In the genomic region with DNA sequence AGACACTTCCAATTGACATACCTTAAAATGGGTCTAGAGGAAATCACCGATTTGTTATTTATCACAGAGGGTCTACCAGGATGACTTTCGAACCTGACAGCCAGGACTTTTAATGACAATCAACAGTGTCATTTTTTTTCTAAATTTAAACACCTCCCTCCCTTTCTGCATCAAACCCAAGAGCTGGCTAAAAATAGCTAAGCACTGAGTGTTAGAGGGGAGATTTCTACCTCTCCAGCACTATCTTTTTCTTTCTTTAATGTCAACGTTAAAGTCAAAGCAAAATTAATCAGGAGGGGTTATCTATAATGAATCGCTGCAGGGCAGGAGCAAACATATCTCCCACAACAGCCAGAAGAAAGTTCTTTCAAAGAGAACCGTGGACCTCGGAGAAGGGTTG, we compare ENCODE assay signal across 21 mouse cellular contexts.
DNase-seq lines count a peak whose midpoint lies in the region; ATAC-seq and TF ChIP-seq lines count a peak whose summit lies in the region.
"Had no signal": no experiment of that assay in that cellular context is flagged by ENCODE, and none has a peak within 500 bp of the region (broad histone marks: within the 10 kb centered on the region; RNA-seq: fewer than 3 reads in every experiment).

No protein-coding gene starts in this region.

- H3K9ac ChIP-seq in heart, embryonic 11.5 days (ENCODE audit: low read depth, low read length), result no peak overlapping the region
- no peak overlapping the region for H3K9ac ChIP-seq in heart, embryonic 15.5 days
- H3K9ac ChIP-seq in kidney, embryonic 15.5 days, result no peak overlapping the region
- H3K9ac ChIP-seq: embryonic facial prominence, embryonic 15.5 days; hindbrain, embryonic 14.5 days had no signal

- 36% methylated on average over 6 of the region's 6 CpGs for WGBS in heart, embryonic 11.5 days (ENCODE audit: insufficient replicate concordance)
- WGBS in heart, embryonic 15.5 days, result 35% methylated on average over 6 of the region's 6 CpGs
- 69% methylated on average over 6 of the region's 6 CpGs for WGBS in spleen, adult 2 months
- WGBS in kidney, embryonic 15.5 days, result 83% methylated on average over 6 of the region's 6 CpGs

- H3K27me3 ChIP-seq in heart, embryonic 11.5 days (ENCODE audit: control insufficient read depth, insufficient read depth, low read length), result no peaks in the 10 kb centered on the region
- no peaks in the 10 kb centered on the region for H3K27me3 ChIP-seq in heart, embryonic 15.5 days
- H3K27me3 ChIP-seq in spleen, adult 2 months (ENCODE audit: control insufficient read depth, insufficient read depth, low read length), result no peaks in the 10 kb centered on the region
- no peaks in the 10 kb centered on the region for H3K27me3 ChIP-seq in kidney, embryonic 15.5 days
- H3K27me3 ChIP-seq: embryonic facial prominence, embryonic 15.5 days had no signal

- H3K4me1 ChIP-seq in heart, embryonic 11.5 days (ENCODE audit: control insufficient read depth, insufficient read depth, low read length), result 0 out of 2 replicates have a peak, but pooled peaks cover 2% of the 10 kb centered on the region
- peaks cover 6% of the 10 kb centered on the region; the same call in 1 of the 2 replicates for H3K4me1 ChIP-seq in heart, embryonic 15.5 days (replicated peaks)
- no peaks in the 10 kb centered on the region; the same call in 1 of the 2 replicates for H3K4me1 ChIP-seq in spleen, adult 2 months (ENCODE audit: control insufficient read depth, insufficient read depth, insufficient read length)
- H3K4me1 ChIP-seq in kidney, embryonic 15.5 days, result no peaks in the 10 kb centered on the region
- H3K4me1 ChIP-seq: embryonic facial prominence, embryonic 15.5 days; forebrain, embryonic 10.5 days; hindbrain, embryonic 10.5 days had no signal

- H3K9me3 ChIP-seq in heart, embryonic 11.5 days (replicated peaks; ENCODE audit: control insufficient read depth, low read length), result no peaks in the 10 kb centered on the region
- H3K9me3 ChIP-seq in heart, embryonic 15.5 days (replicated peaks), result no peaks in the 10 kb centered on the region
- no peaks in the 10 kb centered on the region for H3K9me3 ChIP-seq in kidney, embryonic 15.5 days (replicated peaks)
- H3K9me3 ChIP-seq: embryonic facial prominence, embryonic 15.5 days; forebrain, embryonic 10.5 days; hindbrain, embryonic 10.5 days had no signal

- no peak overlapping the region for H3K27ac ChIP-seq in heart, embryonic 11.5 days (ENCODE audit: low read depth, low read length)
- no peak overlapping the region for H3K27ac ChIP-seq in heart, embryonic 15.5 days
- 0 out of 2 replicates have a peak overlapping the region, but pooled peaks have one; percentile 27 for H3K27ac ChIP-seq in spleen, adult 2 months (ENCODE audit: insufficient read depth, low read length)
- no peak overlapping the region for H3K27ac ChIP-seq in kidney, embryonic 15.5 days
- H3K27ac ChIP-seq: embryonic facial prominence, embryonic 15.5 days; forebrain, embryonic 10.5 days; gastrocnemius, adult 2 months; hindbrain, embryonic 10.5 days; hindbrain, embryonic 14.5 days had no signal

- peak overlapping the region; percentile 9; the same call in 1 of the 2 replicates for H3K4me2 ChIP-seq in heart, embryonic 11.5 days
- peak overlapping the region; percentile 32 for H3K4me2 ChIP-seq in heart, embryonic 15.5 days
- no peak overlapping the region for H3K4me2 ChIP-seq in kidney, embryonic 15.5 days
- H3K4me2 ChIP-seq: embryonic facial prominence, embryonic 15.5 days; hindbrain, embryonic 14.5 days had no signal

- no peak overlapping the region for H3K4me3 ChIP-seq in heart, embryonic 11.5 days (ENCODE audit: low read depth, low read length)
- no peak overlapping the region for H3K4me3 ChIP-seq in heart, embryonic 15.5 days
- no peak overlapping the region for H3K4me3 ChIP-seq in spleen, adult 2 months (ENCODE audit: extremely low read depth, insufficient read depth, insufficient read length)
- no peak overlapping the region for H3K4me3 ChIP-seq in kidney, embryonic 15.5 days (replicated peaks)
- H3K4me3 ChIP-seq: embryonic facial prominence, embryonic 15.5 days; erythroblast, embryonic 14.5 days; forebrain, embryonic 10.5 days; gastrocnemius, adult 2 months; hindbrain, embryonic 10.5 days had no signal

- no peaks in the 10 kb centered on the region for H3K36me3 ChIP-seq in heart, embryonic 11.5 days (ENCODE audit: control insufficient read depth, insufficient read depth, low read length)
- H3K36me3 ChIP-seq in heart, embryonic 15.5 days, result no peaks in the 10 kb centered on the region
- H3K36me3 ChIP-seq in spleen, adult 2 months (ENCODE audit: control insufficient read depth, insufficient read depth, low read length), result no peaks in the 10 kb centered on the region
- H3K36me3 ChIP-seq in kidney, embryonic 15.5 days, result no peaks in the 10 kb centered on the region
- H3K36me3 ChIP-seq: embryonic facial prominence, embryonic 15.5 days; forebrain, embryonic 10.5 days; hindbrain, embryonic 10.5 days had no signal

- TF ChIP-seq CTCF in spleen, adult 2 months (IDR thresholded peaks at IDR 0.05; ENCODE audit: extremely low read depth, insufficient read depth, insufficient read length, insufficient replicate concordance), result no peak

- TF ChIP-seq POLR2A in spleen, adult 2 months (IDR thresholded peaks at IDR 0.05; ENCODE audit: low read depth, low read length), result no peak

- no peak for DNase-seq in heart, adult 18-20 months
- DNase-seq in heart, adult 11 months, result no peak
- no peak for DNase-seq in spleen, adult 2 months (ENCODE audit: low read depth in 1 of 2, low spot score in 2 of 2)
- no peak for DNase-seq in spleen, adult 18-20 months
- DNase-seq: adrenal gland, postnatal 10 days; cerebellum, adult 11 months; cerebellum, adult 8-10 months; cerebellum, postnatal 14 days; embryo, embryonic 11 days; gastrocnemius, adult 2 months; gastrocnemius, postnatal 25 days had no signal

- ATAC-seq in heart, embryonic 11.5 days (replicated peaks; ENCODE audit: insufficient number of reproducible peaks, low FRiP score, low TSS enrichment), result no peak
- ATAC-seq in heart, embryonic 15.5 days (replicated peaks; ENCODE audit: insufficient number of reproducible peaks, insufficient read depth, low FRiP score, low read depth), result no peak
- ATAC-seq in kidney, embryonic 15.5 days (replicated peaks; ENCODE audit: low FRiP score), result no peak
- ATAC-seq: forebrain, embryonic 14.5 days; intestine, embryonic 16.5 days had no signal
